Mouse (Mus musculus): ENCODE results near the gene Spop.

Spop gene

DNA sequence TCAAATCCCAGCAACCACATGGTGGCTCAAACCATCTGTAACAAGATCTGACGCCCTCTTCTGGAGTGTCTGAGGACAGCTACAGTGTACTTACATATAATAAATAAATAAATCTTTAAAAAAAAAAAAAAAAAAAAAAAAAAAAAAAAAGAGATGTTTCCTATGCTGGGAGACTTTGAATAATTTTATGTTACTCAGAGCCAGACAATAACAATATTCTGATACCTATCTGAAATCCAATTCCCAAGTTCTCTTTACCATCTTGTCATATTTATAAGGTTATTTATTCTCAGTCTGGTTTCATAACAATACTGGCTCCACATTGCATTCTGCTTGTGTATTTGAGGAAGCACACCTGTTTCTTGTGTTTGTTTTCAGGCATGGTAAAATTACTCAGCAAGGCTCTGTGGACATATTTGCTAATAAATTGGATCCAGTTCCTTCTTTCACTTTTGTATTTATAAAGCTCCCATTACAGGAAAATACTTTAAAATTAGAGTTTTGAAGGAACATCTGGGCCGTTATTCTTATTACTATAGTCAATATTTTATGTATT, 7.1 kb downstream of the Spop start:
- DNase-seq (ENCODE audit: low spot score): no peak

DNA sequence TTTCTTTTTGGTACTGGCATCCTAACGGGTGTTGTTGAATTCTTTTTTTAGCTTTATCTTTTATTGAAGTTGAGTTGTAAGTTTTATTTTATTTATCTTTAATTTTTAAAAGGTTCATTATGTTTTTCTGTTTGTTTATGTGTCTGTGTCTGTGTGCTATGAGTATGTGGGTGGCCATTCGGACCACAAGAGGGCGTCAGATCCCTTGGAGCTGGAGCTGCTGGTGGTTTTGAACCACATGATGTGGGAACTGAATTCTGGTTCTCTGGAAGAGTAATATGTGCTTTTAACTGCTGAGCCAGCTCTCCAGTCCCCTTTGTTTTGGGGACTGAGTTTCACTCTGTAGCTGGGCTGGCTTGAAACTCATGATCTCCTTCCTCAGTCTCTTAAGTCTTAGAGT, 9.6 kb downstream of the Spop start:
- no peak for DNase-seq (ENCODE audit: low spot score)

DNA sequence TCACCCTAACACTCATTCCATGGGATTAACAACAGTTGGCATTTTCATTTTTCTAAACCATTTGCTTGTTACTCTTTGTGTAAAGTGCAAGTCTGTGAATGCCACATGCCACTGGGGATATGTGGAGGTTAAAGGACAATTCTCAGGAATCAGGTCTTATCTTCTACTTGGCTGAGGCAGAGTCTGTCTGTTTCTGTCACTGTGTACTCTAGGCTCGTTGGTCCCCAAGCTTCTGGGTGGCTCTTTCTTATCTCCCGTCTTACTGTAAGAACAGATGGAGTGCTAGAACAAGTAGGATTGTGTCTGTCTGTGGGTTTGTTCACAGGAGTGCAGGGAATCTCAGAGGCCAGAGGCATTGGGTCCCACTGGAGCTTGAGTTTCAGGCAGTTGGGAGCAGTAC, 17.5 kb downstream of the Spop start:
- no peak for DNase-seq (ENCODE audit: low spot score)

DNA sequence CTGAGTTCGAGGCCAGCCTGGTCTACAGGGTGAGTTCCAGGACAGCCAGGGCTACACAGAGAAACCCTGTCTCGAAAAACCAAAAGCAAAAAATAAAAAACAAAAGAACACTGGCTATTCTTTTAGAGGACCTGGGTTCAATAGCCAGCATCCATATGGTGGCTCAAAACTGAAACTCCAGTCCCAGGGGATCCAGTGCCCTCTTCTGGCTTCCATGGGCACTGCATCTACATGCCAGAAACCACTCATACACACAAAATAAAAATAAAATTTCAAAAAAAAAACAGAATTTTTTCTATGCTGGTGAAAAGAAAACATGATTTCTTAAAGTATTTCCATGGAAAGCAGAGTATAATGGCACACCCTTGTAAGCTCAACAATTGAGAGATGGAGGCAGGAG, 18.3 kb downstream of the Spop start:
- no peak for DNase-seq (ENCODE audit: low spot score)

DNA sequence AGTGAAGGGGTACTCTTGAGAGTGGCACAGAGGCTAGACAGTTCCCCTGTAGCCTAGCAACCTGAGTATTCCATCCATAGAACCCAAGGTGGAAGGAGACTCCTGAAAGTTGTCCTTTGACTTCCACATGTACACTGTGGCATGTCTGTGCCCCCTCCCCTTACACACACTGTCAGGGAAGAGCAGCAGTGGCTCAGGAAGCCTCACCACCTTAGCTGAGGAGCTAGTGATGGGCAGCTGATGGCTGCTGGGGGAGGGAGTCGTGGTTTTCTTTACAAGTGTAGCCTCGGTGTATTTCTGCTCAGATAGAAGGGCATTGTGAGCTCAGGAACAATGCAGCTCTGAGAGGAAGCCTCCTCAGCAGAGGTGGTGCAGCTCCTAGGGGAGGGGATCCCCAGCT, 31.5 kb downstream of the Spop start:
- no peak for DNase-seq (ENCODE audit: low spot score)

DNA sequence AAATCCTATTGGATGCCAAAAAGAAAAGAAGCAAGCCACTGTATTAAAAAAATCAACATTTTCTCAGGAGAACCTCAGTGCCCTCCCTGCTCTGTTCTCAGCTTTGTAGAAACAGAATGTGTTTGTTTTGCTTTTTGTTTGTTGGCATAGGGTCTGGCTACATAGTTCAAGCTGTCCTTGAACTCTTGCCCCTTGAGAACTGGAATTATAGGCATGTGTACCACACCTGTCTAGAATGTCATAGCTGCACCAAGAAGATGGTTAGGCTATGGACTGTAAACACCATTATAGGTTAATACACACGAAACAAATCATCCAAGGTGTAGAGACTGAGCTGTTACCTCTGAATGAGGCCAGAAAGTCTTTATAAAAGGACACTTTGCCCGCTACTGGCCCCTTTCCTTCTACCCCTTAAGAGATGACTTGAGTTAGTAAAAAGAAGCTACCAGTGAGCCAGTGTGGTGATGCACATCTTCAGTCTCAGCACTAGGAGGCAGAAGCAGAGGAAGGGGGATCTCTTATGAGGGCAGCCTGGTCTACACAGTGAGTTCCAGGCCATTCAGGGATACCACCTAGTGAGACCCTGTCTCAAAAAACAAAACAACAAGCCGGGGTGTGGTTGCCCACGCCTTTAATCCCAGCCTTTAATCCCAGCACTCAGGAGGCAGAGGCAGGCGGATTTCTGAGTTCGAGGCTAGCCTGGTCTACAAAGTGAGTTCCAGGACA, 32.9 kb downstream of the Spop start:
- no peak for DNase-seq (ENCODE audit: low spot score)

DNA sequence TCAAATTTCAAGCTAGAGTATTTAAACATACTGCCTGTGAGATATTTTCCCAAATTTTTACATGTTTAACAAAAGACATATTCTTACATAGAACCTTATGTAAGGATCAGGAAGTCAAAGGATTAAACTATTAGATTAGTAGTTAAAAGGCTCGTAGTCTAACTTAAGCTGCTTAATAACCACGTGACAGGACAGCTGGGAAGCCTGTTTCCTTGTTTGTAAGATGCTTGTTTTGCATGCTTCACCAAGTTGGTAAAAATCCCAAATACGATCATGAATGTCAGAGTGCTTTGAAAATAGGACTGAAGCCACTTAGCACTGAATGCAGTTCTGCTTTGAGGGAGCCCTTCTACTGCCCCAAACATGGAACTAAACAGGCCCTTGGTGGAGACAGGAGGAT, 34.5 kb downstream of the Spop start:
- DNase-seq (ENCODE audit: low spot score): no peak

DNA sequence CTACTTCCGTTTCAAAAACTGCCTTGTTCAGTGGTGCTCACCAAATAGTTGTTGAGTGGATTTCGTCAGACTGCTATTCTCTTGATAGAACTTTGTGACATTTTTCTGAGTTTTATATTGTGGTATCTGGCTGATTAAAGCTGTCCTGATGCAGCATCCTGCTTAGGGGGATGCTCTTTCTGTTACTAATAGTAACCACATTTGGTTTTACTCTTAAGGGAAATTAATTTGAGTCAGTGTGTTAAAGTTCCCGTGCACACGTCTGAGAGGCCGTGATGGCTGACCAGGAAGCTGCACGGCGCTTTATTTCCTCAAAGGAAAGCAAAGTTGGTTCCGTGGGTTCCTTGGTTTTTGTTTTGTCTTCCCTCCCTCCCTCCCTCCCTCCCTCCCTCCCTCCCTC, 41.5 kb downstream of the Spop start:
- DNase-seq (ENCODE audit: low spot score): no peak

DNA sequence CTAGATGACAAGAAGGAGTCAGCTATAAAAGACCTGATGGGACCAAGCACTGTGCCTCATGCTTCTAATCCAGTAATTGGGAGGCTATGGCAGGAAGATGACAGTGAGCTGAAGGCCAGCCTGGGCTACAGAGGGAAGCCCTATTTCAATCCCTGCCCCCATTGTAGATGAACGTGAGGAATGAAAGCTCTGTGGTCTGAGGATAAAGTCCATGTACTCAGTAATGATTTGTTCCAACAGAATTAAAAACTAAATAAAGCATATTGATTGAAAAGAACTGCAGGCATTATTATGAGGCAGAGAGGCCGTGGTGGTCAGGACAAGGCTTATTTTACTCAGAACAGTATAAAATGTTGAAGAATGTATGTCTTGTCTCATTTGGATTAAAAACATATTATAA, 47.0 kb downstream of the Spop start:
- no peak for DNase-seq (ENCODE audit: low spot score)

DNA sequence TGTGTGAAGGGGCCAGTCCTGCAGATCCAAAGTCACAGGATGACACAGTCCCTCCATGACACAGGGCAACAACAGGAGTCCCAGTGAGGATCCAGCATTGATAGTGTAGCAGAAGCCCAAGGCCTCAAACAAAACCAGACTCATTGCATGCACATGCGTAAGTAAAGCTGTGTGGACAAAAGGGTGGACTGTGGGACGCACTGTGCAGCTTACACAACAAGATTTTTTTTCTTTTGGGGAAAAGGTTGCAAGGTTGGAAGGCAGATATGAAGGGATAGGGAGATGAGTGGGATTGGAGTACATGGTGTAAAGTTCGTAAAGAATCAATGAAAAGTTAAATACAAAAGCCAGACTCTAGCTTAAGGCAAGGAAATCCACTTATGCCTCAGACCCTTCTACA, 48.3 kb downstream of the Spop start:
- DNase-seq (ENCODE audit: low spot score): no peak

DNA sequence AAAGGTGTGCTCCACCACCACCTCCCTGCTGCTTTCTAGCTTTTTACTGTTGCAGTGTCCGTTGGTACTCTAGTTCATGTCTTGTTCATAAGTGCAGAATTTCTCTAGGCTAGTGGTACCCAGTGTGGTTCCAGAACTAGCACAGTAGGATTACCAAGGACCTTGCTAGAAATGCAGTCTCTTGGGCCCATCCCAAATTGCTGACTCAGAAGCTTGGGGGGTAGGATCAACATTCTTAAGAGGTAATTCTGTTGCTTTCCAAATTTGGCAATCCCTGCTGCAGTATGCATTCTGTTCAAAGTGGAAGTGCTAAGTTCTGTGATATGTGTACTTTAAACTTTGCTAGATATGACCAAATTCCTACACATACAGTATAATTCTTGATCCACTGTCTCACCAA, 53.9 kb downstream of the Spop start:
- DNase-seq (ENCODE audit: low spot score): no peak

DNA sequence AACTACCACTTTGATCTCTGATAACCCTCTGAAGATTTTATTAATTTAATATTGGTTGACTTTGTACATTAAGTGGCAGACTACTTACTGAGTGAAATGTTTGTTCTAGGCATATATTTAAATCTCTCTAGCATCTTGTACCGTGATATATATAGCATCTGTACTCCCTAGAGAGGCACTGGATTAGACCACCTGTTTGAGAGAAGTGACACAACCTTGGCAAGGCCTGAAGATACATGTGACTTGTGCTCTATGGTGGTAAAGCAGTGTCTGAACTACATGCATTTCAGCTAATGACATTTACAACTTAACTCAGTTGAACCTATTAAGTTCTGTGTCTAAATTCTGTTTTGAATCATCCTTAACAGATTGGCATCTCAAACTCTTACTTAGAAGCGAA, 59.1 kb downstream of the Spop start:
- no peak for DNase-seq (ENCODE audit: low spot score)

DNA sequence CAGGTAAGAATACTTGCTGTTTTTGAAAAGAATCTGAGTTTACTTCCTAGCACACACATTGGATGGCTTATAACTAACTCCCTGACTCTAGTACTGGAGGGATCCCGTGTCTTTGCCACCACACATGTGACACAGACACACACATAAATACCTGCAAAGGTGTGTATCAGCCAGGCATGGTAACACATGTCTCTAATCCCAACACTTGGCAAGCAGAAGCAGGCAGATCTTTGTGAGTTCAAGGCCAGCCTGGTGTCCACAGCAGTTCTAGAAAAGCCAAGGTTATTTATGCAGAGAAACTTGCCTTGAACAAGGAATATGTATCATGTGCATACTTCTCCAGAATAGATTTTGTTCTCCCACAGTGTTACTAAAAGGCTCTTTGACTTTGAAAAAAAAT, 59.6 kb downstream of the Spop start:
- DNase-seq (ENCODE audit: low spot score): no peak

DNA sequence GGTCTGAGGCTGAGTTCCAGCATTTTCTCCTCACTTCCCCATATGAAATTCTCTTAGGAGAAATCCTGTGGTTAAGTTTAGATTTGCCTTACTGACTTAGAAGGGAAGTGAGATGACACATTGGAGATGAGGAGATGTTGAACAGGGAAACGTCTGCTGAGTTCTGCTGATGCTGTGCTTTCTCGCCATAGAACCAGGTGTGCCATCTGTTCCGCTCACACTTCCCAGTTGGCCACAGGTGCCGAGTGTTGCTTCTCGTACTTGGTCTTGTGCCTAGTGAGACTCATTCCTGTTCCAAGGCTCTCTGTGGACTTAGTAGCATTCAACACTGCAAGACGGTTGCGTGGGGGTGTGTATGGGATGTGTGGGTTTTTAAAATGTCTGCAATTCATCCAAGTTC, 62.4 kb downstream of the Spop start:
- no peak for DNase-seq (ENCODE audit: low spot score)

DNA sequence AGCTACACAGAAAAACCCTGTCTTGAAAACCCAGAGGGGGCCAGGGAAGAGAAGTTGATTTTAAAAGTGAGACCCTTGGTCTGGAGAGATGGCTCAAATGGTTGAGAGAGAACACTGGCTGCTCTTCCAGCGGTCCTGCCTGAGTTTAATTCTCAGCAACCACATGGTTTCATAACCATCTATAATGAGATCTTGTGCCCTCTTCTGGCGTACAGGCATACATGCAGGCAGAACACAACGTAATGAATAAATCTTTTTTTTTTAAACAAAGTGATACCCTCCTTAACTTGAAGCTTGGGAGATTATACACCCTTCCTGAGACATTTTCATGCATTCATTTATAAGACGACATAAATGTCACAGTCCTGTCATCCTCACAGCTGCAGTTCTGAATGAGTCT, 65.6 kb downstream of the Spop start:
- no peak for DNase-seq (ENCODE audit: low spot score)

DNA sequence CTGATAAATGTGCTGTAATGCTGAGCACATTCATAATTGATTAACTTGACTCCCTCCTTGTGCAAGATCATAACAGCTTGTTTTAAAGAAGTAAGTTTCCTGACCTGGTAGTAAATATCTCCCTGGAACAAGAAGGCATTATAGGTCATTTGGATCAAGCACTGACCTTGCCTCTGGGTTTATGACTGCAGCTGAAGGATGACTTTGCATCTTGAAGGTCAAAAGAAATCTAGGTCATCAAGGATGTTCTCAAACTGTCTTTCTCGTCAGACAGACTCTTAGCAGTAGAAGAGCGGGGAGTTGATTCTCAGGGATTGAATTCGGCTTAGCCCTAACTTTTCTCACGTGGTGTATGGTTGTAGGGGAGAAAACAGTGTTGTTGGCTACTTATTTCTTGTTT, 66.8 kb downstream of the Spop start:
- no peak for DNase-seq (ENCODE audit: low spot score)

DNA sequence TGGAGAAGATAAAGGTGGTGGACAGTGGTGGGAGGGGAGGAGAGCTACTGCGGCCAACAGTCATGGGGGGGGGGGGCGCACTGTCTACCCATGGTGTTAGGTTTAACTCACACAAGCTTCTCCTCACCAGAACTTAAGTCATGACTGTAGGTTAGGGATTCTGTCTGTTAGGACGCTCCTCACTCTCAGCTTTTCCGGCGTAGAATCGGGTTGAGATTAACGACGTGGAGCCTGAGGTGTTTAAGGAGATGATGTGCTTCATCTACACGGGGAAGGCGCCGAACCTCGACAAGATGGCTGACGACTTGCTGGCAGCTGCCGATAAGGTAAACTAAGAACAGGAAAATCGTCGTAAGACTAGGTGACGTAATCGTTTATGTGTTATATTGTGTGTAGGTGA, 71.8 kb downstream of the Spop start:
- DNase-seq (ENCODE audit: low spot score): no peak

DNA sequence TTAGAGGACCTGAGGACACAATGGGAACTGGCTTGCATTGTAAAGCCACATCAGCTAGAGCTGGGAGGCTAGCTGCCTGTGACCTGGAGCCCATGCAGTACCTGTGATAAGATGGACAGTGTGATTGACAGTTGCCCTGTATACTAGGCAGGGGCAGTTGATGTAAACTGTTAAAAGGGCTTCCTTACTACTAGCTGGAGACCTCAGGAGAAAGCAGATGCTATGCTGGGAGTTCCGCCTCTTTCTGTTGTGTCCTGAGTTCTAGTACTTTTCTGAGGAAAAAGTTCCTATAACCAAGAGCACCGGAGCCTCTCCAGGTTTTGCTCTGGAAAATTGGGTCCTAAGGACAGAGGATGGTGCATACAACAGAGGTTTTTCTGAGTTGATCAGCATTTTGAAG, 73.4 kb downstream of the Spop start:
- no peak for DNase-seq (ENCODE audit: low spot score)

DNA sequence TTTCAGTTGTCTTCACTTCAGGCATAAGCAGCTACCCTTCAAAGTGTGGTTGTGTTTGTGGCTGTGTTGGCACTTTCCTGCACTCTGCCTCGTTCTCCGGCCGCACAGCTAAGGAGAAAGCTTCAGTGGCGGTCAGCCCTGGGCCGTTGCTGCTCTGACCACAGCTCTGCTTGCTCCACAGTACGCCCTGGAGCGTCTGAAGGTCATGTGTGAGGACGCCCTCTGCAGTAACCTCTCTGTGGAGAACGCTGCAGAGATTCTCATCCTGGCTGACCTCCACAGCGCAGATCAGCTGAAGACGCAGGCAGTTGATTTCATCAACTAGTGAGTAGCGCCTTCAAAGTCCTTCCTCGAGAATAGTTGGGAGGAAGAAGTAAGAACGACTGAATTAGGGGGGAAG, 76.2 kb downstream of the Spop start:
- DNase-seq (ENCODE audit: low spot score): peak; percentile 30

DNA sequence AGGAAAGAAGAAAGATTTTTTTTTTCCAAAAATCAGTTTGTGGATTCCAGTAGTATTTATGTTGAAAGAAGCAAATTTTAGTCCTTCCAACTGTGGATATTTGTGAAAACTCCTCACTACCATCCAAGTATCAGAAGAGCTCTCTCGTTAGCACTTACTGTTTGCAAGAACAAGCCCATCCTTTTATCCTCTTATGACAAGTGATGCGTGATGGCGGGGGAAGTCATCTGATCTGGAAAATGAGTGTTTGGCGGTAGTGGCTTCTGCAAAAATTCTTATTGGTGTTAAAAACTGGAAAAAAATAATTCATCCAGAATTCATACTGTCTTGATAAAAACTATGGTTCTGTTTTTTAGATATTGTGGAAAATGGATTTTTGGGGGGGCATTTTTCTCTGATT, 78.4 kb downstream of the Spop start:
- DNase-seq (ENCODE audit: low spot score): no peak

DNA sequence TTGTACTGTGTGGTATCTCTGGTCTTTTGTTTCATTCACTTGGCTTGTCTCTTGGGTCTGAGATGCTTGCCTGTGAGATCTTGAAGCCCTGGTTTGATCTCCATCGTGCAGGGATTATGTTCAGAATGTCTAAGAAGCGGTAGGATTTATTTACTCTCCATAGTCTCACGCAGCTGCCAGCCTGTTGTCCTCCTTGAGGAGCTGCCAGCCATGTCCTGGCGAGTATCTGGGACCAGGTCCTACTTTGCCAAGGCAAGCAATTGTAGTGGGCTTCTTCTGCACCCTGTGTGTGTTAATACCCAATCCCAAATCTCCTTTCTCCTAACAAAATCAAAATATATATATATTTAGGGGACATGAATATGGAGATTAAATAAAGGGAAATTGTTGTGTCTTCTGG, 79.1 kb downstream of the Spop start:
- DNase-seq (ENCODE audit: low spot score): no peak

DNA sequence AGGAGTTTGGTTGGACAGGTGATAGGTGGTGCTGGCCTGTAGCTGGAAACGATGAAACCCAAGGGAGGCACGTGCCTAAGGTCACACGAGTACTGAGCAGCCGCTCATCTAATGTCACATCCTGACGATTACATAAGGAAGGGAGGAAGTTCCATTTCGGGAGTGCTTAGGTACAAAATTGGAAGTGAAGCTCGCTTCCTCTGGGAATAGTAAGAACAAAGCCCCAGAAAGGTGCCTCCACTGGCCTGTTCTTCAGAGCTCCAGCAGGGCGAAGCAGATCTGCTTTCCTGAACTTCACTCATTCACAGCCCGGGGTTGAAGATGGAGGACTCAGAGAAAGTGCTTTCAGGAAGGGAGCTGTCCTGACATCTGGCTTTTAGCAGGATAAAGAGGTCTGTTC, 80.1 kb downstream of the Spop start:
- DNase-seq (ENCODE audit: low spot score): no peak

DNA sequence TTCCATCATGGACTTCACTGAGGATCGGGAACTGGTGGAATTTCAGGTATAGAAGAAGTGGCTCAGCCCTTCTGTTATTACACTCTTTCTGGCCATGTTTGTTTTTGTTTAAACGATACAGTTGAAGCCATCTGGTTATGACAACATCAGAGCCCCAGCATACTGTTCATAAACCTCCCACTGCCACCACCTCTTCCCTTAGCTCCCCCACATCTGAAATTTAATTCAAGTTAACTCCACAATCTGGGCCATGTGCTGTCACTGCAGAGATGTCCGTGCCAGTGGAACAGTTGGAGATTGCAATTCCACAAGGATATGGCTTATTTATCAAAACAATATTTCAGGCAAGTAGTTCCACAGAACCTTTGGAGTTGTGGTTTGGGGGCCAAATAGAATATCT, 80.5 kb downstream of the Spop start:
- no peak for DNase-seq (ENCODE audit: low spot score)

DNA sequence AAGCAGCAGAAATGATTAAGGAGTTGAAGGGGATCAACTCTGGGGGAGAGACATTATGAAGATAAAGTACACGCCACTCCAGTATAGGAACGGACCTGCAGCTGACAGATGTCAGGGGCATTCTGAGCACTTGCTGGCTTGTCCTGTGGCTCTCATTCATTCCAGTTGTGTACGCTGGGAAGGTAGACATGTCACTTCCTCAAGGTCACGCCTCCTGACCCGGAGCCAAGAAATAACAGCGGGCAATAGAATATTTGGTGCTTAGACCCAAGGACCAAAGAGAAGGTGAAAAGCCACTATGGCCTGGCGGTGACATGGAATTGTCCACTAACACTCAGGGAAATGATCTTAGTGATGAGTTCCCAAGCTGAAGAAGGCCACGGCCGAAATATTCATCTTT, 82.0 kb downstream of the Spop start:
- no peak for DNase-seq (ENCODE audit: low spot score)

DNA sequence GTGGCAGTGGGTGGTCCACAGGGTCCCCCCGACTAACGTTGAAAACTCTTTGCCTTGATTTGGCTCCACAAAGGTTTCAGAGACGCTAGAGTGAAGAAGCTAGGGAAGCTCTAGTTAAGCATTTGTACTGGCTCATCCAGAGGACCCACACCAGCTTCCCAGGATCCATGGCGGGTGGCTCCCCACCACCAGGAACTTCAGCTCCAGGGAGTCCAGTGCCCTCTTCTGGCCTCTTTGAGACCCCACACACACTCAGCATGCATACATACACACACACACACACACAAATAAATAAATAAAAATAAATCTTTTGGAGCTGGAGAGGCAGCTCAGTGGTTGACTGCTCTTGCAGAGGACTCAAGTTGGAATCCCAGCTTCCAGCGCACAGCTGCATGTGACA, 84.0 kb downstream of the Spop start:
- DNase-seq (ENCODE audit: low spot score): no peak
